Mouse (Mus musculus) right cerebral cortex, postnatal 10 days (tissue): ENCODE measurements around the gene Dpt.
A peak's percentile ranks its signal among the peaks of the same experiment; 100 is the strongest.
"Not testable (repeated sequence)": the region's sequence is repeated elsewhere in the genome, so short reads cannot be mapped to it uniquely, and the experiment has no call there.

Source experiments
- DNase-seq, 2 experiments: peaks; one replicate each; pipeline ENCODE4 v3.0.0; 2021; ENCODE audit warnings: low spot score in 2 of 2

The Dpt gene

DNA sequence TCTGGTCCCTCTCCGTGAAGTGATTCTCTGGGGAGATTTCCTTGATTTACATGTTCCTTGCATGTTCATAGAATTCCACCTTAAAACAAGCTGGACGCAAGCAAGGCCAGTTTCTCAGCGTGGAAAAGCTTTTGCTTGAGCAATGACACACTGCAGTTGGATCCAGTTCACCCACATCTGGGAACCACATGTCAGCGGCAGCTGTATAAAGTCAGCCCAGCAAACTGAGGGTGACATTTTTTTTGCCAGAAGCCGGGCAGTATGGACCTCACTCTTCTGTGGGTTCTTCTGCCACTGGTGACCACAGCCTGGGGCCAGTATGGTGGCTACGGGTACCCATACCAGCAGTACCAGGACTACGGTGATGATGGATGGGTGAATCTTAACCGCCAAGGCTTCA is at the start of gene Dpt:
TSS of gene Dpt (plus strand) at position 174 of the 400 bp plus-strand sequence.
- DNase-seq = no peak

DNA sequence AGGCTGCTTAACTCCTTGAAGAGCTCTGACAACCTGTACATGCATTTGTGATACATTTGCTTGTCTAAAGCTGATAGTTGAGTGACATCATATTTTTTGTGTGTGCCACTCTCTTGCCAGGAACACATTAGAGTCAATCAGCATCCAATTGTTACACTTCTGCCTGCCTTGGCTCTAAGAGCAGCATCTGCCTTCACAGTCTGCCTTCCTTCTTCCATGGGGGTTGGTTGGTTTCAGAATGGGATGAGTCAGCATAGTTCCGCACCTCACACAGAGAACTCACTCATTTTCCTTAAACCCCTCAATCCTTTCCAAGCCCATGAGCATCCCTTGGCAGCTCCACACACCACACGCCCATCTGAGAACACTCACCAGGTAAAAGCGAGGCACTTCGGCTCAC is 42.7 kb upstream of the Dpt start:
- DNase-seq = no peak

DNA sequence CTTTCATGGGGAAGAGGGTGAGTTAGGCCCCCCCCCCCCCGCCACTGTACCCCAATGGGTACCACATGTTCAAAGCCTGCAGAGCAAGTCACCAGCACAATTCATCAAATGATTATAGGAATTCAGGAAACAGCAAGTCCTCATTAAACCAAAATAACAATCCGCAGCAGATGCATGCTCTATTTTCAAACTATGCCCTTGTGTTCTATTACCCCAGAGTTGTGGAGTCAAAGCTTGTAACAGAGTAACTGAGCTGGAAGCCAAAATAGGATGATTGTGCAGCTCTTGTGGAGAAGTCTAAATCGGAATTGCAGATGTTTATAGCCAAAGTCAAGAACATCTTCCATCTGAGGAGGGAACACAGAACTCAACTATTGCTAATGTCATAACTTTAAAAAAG is 40.8 kb upstream of the Dpt start:
- DNase-seq = no peak

DNA sequence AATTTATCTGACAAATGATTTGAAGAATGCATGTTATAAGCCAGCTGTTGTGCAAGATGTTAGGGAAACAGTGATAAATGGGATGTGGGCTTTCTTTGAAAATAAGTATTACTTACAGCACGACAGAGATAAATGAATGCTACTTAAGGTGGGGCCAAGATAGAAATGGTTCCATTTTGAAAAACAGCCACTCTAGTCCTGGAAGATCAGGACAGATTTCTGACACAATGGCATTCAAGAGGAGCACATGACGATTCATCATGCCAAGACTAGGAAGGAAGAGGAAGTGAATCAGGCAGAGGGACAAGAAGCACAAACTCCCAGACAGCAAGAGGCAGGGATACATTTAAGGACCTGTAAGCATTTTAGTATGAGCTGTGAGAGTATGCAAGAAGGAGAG is 39.5 kb upstream of the Dpt start:
- no peak for DNase-seq

DNA sequence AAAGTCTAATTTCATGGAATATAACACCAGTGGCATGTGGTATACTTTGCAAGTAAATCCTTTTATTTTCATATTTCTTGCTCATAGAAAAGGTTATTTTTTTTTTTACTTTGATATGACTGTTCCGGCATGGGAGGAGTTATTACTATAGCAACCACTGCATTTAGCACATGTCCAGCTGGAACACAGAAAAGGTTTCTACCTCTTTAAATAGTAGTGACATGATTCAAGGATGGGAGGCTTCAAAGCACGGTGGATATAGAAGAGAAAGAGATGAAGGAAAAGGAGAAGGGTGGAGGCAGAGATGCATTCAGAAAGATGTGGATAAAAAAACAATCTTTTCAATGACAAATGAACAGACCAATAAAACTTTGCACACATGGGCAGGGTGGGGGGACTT is 38.0 kb upstream of the Dpt start:
- no peak for DNase-seq

DNA sequence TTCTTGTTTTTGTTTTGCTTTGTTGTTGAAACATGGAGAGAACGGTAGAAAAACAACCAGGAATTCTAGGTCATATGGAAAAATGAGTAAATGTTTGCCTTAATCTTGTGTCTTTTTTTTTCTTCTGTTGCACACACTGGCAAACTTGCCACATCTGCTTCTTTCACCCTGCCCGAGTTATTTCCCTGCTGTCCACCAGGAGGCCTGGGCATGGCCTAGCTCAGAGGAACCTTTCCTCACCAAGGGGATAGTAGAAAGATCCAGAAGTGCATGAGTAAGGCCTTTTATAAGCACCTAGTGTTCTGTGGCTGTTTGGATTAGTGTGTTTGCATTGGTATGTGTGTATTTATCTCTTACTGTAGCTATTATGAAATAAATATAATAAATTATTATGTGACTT is 34.2 kb upstream of the Dpt start:
- no peak for DNase-seq

DNA sequence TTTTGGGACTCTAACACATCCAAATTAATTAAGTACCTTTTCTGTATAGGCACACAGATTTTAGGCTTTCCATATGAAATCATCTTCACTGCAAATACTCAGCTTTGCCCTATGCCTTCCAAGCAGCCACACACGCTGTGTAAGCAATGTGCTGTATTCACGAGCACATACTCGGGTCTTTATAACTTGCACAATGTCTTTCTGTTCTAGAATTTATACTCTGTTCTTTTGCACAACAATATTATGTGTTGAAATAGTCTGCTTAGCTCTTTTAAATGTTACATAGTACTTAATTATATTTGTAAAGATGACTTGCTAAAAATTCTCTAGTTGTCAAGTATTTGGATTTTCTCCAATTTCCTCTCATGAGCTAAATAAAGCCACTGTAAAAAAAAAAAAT is 29.8 kb upstream of the Dpt start:
- DNase-seq = no peak

DNA sequence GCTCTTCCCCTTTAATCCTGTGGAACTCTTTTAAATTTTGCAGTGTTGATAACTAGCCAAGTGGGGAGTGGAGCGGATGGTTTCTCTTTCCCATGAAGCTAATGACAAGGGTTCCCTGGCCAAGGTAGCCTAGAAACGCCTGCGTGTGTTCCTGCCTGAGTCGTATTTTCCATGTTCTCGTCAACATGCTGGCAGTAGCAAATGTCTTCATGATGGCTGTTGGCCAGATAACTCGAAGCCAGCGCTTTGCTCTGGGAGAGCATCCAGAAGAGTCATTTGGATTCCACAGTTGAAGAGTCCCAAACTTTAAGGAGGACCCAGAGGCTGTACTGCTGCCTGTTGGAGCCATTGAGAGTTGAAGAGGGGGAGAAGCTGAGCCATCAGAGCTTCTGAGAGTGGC is 25.8 kb upstream of the Dpt start:
- DNase-seq = peak; percentile 79 to 88

DNA sequence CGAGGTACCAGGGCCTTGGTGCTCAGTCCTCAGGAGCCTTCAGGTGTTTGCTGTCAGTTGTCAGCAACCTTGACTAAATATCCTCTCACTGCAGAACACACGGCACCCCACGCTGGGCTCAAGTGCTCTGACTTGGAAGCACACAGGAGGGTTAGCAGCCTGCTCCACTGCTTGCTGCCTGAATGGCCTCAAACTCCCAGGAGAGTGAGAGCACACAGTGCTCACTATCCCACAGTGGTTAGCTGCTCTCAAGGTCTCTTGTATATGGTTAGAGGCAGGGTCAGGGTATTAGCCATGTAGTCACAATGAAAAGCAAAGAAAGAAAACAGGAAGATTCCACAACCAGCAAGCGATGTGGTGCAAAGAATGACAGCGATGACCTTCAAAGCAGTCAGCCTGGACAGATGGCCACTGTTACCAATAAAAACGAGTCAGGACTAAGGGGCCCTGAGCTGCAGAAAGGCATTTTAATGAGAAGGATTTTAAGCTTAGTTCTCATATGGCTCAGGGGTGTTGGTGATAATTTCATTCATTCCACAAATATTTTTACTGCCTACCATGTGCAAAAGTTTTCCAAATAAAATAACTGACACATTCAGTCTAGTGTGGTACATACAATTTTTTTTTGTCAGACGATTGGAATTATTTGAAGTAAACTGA is 15.5 kb upstream of the Dpt start:
- no peak for DNase-seq

DNA sequence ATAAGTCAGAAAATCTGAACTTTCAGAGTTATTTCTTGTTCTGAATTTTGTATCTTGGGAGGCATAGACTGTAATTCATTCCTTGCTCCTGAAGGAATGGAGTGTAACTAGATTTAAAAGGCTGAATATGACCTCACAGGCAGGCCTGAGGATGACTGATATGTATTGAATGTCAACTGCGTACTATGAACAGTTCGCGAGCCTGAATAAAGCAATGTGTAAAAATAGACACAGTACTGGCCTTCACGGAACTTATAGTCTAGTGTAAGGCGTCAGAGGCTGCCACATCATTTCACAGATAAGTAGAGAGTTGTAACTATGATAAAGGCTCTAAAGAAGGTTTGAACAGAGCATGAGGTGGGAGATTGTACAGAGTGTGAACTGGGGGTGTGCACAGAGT is 10.3 kb upstream of the Dpt start:
- DNase-seq = no peak

DNA sequence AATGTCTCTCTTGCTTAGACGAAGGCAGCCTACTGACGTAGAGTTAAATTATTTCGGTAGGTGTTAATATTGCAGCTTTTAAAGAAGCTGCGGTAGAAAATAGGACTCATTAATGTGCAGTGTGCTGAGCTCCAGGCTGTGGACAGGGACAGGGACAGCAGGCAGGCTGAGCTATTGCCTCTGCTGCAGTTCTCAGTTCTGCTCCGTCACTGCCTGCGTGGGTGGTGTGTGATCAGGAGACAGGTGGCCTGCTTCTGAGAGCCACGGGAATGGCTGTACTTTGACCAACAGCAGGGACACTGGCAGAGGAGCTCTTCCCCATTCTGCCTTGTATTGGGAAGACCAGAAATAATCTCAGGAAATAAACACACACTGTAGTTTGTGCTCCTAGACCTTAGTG is 8.7 kb upstream of the Dpt start:
- peak; percentile 84 to 93 for DNase-seq

DNA sequence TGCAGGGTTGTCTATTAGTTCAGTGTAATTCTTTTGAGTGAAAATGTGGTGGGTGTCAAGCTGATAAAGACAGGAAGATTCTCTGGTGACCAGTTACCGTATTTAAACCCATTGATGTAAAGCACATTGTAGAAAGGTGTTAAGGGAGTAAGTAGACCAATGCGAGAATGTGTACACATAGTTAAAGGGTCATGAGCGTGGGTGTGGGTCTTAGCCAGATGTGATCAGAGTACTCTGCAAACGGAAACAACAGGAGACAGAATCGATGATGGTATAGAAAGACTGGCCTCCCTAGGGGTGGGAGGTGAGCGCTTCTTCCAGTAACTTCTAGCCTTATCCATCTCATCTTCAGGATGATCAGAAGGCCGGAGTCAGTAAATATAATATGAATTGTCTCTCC is 8.2 kb upstream of the Dpt start:
- DNase-seq = no peak

GRCm38 (mm10) chr1:164790296-164790695 is 6.1 kb upstream of the Dpt start:
- not testable (repeated sequence) for DNase-seq

- no peak for DNase-seq
Observed at GRCm38 (mm10) chr1:164793049-164793448, 3.4 kb upstream of the Dpt start.

DNA sequence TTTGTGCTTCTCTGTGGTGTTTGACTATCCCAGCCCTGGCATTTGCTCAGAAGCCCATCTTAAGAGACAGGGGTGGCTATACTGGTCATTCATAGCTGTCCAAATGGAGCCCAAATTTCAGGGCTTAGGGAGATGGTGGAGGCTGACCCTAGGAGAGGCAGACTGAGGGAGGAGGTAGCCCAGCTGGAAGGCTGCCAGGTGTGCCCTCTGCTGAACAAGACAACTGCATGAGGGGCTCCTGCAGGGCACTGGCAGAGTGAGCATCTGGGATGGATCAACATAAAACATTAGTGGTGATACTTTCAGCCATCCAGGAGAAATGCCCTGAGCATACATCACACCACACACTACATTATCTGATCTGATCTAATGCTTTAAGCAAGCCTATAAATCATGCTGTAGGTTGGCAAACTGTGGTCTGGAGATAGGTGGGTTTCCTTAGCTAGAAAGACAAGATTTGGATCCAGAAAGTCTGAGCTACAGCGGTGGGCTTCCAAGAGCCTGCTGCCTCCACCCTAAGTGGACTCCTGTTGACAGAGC is 1.4 kb downstream of the Dpt start:
- no peak for DNase-seq

GRCm38 (mm10) chr1:164798471-164798922 is 2.1 kb downstream of the Dpt start:
- DNase-seq = no peak

- no peak for DNase-seq
Observed at GRCm38 (mm10) chr1:164799161-164799560, 2.7 kb downstream of the Dpt start.

GRCm38 (mm10) chr1:164804277-164804676 is 7.8 kb downstream of the Dpt start:
- no peak for DNase-seq

GRCm38 (mm10) chr1:164804751-164805435 is 8.4 kb downstream of the Dpt start:
- DNase-seq = no peak

- no peak for DNase-seq
Observed at GRCm38 (mm10) chr1:164809371-164809770, 12.9 kb downstream of the Dpt start.

GRCm38 (mm10) chr1:164811296-164811695 is 14.9 kb downstream of the Dpt start:
- DNase-seq = peak in 1 of 2 experiments; percentile 49

DNA sequence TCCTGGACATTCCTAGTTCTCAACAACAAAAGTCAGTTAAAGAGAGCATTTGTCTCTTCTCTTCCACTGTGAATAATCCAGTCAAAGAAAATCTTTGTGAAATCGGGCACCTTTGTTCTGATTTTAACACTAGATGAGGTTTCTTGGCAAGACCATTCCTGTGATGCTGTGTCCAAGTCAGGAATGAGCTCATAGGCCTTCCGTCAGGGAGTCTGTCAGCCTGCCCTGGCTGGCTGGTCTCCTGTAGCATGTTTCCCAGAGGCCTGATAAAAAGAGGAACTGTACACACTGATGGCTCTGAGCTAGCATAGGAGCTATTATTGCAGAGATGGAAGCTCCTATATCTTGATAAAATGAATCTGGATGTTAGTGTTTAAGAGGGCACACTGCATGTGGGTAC is 17.8 kb downstream of the Dpt start:
- no peak for DNase-seq

DNA sequence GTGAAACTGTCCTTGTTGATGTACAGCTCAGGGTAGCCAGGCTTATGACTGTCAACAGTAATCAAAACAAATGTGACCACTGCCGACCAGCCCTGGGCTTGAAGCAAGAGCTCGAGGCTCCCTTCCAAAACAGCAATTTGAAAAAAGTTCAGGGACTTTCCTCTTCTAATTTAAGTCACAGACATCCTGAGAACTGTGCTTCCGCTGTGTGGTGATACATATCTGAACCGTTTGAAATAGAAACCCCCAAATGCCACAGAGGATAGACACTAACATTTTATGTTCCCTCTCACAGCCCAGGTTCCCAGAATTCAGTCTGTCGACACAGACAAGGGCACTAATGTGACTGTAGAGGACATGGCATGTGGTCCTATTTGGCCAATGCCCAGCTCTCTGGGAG is 18.9 kb downstream of the Dpt start:
- DNase-seq = no peak
